Mouse (Mus musculus): ENCODE data around the gene Cnnm2.

- TF ChIP-seq CTCF (IDR thresholded peaks at IDR 0.05) (no peak), EP300 (IDR thresholded peaks at IDR 0.05) (no peak)
Measured at GRCm38 (mm10) chr19:46718150-46718549, 43.2 kb upstream of the Cnnm2 start.
